Mouse (Mus musculus) brain, adult 2 months (tissue): ENCODE data around the gene Rack1.

Source experiments
- DNase-seq: peaks from one replicate; pipeline ENCODE4 v3.0.0; 2011; ENCODE audit warnings: low read depth, low spot score

The Rack1 gene

GRCm38 (mm10) chr11:48838879-48839680 is 38.9 kb downstream of the Rack1 start:
- no peak for DNase-seq

DNA sequence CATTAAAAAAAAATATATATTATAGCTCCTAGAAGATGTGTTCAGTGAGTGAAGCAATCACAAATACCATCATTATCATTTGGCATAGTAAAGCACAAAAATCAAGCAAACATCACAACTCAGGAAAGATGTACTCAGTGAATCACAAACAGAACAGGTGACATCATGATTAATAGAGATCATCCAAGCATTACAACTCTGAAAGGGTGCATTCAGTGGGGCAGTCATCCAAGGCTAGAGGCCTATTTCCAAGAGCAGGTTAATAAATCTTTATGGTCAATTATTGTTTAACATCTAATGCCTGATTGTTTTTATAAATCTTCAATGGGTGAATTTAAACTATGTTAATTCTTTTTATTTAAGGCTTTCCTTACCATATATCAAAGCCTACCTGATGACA is 40.7 kb downstream of the Rack1 start:
- no peak for DNase-seq

GRCm38 (mm10) chr11:48841213-48841612 is 41.1 kb downstream of the Rack1 start:
- no peak for DNase-seq

DNA sequence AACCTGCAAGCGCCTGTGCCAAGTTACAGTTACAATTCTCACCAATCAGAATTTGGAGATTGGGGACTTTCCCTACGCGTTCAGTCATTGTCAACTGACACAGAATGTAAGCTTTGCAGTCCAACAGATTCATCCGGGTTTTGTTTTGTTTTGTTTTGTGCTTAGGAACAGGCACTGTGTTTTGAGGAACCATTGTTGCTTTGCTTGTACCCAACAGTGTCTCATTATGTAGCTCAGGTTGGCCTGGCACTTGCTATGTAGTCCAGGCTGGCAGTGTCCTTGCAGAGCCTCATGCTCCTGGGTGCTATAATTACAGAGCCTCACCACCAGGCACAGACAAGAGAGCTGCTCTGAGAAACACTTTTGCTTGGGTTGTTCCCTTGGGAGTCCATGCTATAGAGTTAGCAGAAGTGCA is 42.3 kb downstream of the Rack1 start:
- DNase-seq: no peak

DNA sequence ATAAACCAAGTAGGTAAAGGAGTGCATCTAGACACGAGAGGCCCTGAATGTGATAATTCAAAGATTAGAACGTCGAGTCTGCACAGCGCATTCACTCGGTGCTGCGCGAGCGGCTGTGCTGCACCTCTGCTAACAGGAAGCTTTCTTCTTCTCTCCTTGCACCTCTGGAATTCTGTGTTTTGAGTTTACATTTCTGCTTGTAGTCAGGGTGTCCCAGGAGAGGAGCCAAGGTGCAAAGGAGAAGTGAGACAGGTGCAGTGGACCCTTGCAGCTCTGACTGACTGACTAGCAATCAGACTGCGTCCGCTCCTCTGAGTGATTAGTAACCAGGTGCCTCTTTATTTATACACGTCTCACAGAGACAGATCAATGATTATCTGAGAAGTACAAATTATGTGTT is 43.1 kb downstream of the Rack1 start:
- DNase-seq: no peak

GRCm38 (mm10) chr11:48844309-48844708 is 44.2 kb downstream of the Rack1 start:
- peak; percentile 80 for DNase-seq

GRCm38 (mm10) chr11:48845244-48845815 is 45.2 kb downstream of the Rack1 start:
- no peak for DNase-seq

DNA sequence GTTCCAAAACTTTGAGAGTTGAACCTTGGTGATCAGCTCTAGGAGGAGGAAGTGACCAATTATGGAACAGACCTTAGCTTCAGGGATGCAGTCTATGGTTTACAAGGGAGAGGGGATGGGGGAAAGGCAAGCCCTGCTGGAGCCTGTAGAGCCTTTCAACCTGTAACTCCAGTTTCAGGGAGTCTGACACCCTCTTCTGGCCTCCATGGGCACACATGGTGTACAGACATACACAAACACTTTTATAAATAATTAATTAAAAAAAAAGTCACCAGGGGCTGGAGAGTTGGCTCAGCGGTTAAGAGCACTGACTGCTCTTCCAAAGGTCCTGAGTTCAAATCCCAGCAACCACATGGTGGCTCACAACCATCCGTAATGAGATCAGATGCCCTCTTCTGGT is 46.2 kb downstream of the Rack1 start:
- DNase-seq: peak; percentile 3

DNA sequence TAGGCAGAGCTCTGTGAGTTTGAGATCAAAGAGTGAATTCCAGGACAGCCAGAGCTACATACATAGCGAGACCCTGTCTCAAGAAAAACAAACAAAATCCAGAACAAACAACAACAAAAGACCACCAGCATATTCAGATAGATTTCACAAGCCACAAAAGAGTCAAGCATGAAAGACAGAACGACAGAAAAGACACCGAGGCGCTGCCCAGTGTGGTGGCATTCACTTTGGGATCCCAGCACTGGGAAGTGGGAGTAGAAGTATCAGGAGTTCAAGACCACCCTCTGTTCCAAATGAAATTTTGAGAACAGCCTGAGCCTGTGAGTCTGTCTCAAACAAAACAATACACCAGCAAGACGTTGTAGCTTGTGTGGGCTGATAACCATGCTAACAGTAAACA is 46.7 kb downstream of the Rack1 start:
- no peak for DNase-seq

GRCm38 (mm10) chr11:48850240-48850639 is 50.1 kb downstream of the Rack1 start:
- no peak for DNase-seq

DNA sequence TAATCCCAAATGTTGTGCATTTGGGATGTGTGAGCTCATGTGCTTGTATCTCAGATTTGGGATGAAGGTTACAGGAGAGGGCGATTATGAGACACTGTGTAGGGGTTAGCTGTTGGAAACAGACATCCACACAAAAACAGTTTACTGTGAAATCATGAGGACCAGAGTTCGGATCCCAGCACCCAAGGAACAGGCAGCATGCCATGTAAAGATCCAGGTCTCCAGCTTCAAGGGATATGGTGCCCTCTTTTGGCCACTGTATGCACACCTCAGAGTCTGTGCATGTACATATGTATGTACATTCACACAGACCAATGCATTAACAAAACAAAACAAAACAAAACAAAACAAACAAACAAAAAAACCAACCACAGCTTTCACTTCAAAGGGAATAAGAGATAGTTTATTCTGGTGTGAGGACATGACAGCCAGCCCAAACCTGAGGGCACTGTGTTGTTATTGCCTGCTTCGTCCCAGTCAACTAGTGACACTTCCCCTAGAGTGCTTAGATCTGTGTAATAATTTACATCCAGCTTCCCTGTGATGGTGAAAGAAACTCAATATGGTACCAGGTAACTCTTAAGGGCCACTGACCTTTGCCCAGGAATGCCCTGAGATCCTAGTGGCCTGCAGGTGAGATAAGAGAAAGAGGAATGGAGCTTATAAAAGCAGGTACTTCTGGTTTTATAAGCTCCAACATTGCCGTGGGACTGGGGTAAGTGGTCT is 51.3 kb downstream of the Rack1 start:
- peak; percentile 16 for DNase-seq

GRCm38 (mm10) chr11:48852190-48852589 is 52.1 kb downstream of the Rack1 start:
- peak; percentile 4 for DNase-seq

- peak; percentile 43 for DNase-seq
These were observed 52.7 kb downstream of the Rack1 start for GRCm38 (mm10) chr11:48852624-48853473.

DNA sequence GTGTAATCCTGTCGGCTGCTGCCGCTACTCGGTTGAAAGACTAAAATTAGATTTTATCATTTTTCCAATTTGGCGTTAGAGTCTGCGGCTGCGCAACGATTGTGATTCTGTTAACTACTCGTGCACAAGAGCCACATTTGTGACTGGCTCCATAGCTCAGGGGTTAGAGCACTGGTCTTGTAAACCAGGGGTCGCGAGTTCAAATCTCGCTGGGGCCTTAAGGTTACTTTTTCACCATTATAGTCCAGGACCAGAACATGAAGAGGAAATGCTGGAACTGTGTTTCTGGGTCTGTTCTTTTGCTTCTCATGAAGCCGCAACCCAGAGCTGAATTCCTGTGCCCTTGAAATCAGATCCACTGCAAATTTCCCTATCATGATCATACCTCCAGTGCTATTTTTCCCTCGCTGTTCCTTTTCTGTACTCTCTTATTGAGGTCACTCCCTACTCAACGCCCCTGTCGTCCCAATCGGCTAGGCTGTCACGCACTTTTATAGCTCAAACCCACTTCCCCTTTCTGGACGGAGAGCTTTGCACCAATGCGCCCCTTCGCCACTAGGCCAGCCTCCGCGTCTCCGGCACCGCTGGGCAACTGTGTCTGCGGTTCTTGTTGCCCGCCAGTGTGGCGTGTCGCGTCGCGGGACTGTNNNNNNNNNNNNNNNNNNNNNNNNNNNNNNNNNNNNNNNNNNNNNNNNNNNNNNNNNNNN is 53.5 kb downstream of the Rack1 start:
- DNase-seq: peak; percentile 94
